Mouse (Mus musculus) MEL (cell line): ENCODE measurements at regions not wholly inside any gene's neighbourhood (a gene's known extent, or its start where the extent isn't known, plus 50 kb on each side); places are given as distances from the start of the nearest gene placed in this dataset.

Experiments
- CTCF ChIP-seq, 3 experiments: IDR thresholded peaks in 2 of 3; conservative IDR thresholded peaks in 1 of 3; 2 replicates each; pipeline ENCODE4 v1.5.1; 2011 to 2012; ENCODE audit warnings: low read length in 3 of 3, low read depth in 2 of 3, mild to moderate bottlenecking in 2 of 3, improper control_type of control experiment in 1 of 3, inconsistent platforms in 1 of 3, mixed read lengths in 1 of 3, moderate library complexity in 1 of 3; ENCODE audit not compliant: control insufficient read depth in 1 of 3, insufficient read depth in 1 of 3, poor library complexity in 1 of 3, severe bottlenecking in 1 of 3
- E2F4 ChIP-seq: IDR thresholded peaks from 2 replicates; pipeline ENCODE4 v1.6.1; 2011; ENCODE audit warnings: low read depth, low read length, improper control_type of control experiment, borderline replicate concordance
- EP300 ChIP-seq, 2 experiments: IDR thresholded peaks; 2 replicates each; pipeline ENCODE4 v1.6.1; 2011; ENCODE audit warnings: improper control_type of control experiment in 2 of 2, low read length in 2 of 2, low read depth in 1 of 2, mild to moderate bottlenecking in 1 of 2
- GATA1 ChIP-seq: IDR thresholded peaks from 2 replicates; pipeline ENCODE4 v1.6.1; 2011; ENCODE audit warnings: low read depth, low read length, improper control_type of control experiment
- JUND ChIP-seq: IDR thresholded peaks from 2 replicates; pipeline ENCODE4 v1.6.1; 2011; ENCODE audit warnings: low read depth, mild to moderate bottlenecking, improper control_type of control experiment, low read length
- KAT2A ChIP-seq: conservative IDR thresholded peaks from 2 replicates; pipeline ENCODE4 v1.6.1; 2012; ENCODE audit warnings: low read depth, low read length, improper control_type of control experiment, inconsistent platforms
- MAX ChIP-seq: IDR thresholded peaks from 2 replicates; pipeline ENCODE4 v1.6.1; 2011; ENCODE audit warnings: low read length, improper control_type of control experiment
- POLR2A ChIP-seq, 2 experiments: IDR thresholded peaks; 2 replicates each; pipeline ENCODE4 v1.6.1; 2011 to 2012; ENCODE audit warnings: low read length in 2 of 2, mild to moderate bottlenecking in 2 of 2, control low read depth in 1 of 2, improper control_type of control experiment in 1 of 2, low read depth in 1 of 2, moderate library complexity in 1 of 2; ENCODE audit not compliant: control insufficient read depth in 1 of 2, insufficient read depth in 1 of 2, poor library complexity in 1 of 2
- POLR2AphosphoS2 ChIP-seq: IDR thresholded peaks from 2 replicates; pipeline ENCODE4 v1.6.1; 2011; ENCODE audit warnings: low read length, improper control_type of control experiment
- POLR2AphosphoS5 ChIP-seq: IDR thresholded peaks from 2 replicates; pipeline ENCODE4 v1.6.1; 2012; ENCODE audit warnings: low read depth, borderline replicate concordance, mild to moderate bottlenecking, inconsistent platforms, low read length, moderate library complexity, mixed read lengths
- SIN3A ChIP-seq: IDR thresholded peaks from 2 replicates; pipeline ENCODE4 v1.6.1; 2012; ENCODE audit warnings: low read length, improper control_type of control experiment, inconsistent platforms
- UBTF ChIP-seq: IDR thresholded peaks from 2 replicates; pipeline ENCODE4 v1.6.1; 2012; ENCODE audit warnings: low read depth, mild to moderate bottlenecking, inconsistent platforms, low read length, improper control_type of control experiment, moderate library complexity, borderline replicate concordance; ENCODE audit not compliant: insufficient read depth
- ZMIZ1 ChIP-seq: IDR thresholded peaks from 2 replicates; pipeline ENCODE4 v1.6.1; 2012; ENCODE audit warnings: low read depth, mild to moderate bottlenecking, inconsistent platforms, low read length, improper control_type of control experiment, moderate library complexity

DNA sequence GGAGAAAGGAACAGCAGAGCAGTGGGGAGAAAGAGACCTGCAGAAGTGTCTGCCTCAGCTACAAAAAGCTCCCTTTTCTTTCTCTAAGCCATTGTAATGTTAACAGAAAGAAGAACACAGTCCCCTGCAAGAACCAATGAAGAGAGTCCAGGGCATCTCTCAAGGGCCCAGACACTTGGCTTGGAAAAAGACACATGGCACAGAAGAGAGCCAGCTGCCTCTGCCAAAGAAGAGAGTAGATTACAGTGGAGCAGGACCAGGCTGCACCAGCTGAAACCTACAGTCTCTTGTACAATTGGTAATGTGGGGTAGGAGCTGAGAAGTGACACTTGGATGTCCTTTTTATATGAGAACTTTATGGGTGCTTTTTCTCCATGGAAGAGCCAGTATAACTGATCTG, 196.7 kb downstream of the Fam76b start:
- TF ChIP-seq POLR2AphosphoS5 (no peak), SIN3A (no peak), CTCF (IDR thresholded peaks at IDR 0.05 in 2 of 3, conservative IDR thresholded peaks at IDR 0.05 in 1 of 3; ENCODE audit: control insufficient read depth in 1 of 3, insufficient read depth in 1 of 3, low read depth in 2 of 3, low read length in 3 of 3, poor library complexity in 1 of 3, severe bottlenecking in 1 of 3) (no peak), UBTF (no peak), POLR2A (IDR thresholded peaks at IDR 0.05; ENCODE audit: control insufficient read depth in 1 of 2, insufficient read depth in 1 of 2, low read depth in 1 of 2, low read length in 2 of 2, poor library complexity in 1 of 2) (no peak), EP300 (IDR thresholded peaks at IDR 0.05; ENCODE audit: low read depth in 1 of 2, low read length in 2 of 2) (no peak), ZMIZ1 (no peak), GATA1 (no peak), MAX (no peak), KAT2A (no peak), JUND (no peak), E2F4 (no peak), POLR2AphosphoS2 (no peak)
